Mouse (Mus musculus): ENCODE data around the gene Spns3. TPM values are rescaled to one million over a fixed set of nuclear protein-coding genes. Genes with fewer than 3 reads are reported as not detected.

Spns3 gene
- total RNA-seq, 2 experiments from 2014 or later: 0.12 TPM; not detected in 1

DNA sequence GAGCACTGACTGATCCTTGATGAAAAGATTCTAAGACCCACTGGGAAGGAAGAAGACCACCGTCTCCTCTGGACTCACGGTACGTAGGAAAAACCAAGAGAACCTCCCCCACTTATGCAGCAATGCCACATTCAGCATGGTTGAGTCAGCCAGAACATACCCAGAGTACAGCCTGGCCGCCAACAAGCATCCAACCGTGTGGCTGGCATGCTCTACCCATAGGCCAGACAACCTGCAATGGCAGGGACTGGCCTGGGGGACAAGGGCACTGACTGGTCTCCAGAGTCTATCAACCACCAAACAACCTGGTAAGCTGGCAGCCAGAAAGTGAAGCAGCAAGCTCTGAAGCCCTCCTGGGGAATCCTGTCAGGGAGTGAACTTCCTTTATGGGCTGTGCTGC lies 41.7 kb downstream of the Spns3 start:
- DNase-seq: no peak

DNA sequence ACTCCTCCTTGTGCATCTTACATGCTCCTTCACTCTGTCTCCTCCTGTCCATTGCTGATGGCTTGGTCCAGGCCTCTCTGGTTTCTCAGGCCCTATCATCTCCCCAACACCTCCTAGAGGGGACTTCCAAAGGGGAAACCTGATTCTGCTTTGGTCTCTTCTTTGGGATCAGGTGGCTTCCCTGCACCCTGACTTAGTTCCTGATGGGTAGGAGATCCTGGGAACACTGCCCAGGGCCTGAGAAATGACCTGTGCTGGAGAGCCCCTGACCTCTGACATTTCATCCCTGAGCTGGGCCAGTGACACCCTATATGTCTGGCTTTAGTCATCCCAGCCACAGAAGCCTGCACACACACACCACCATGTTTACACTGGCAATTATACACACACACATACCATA lies 42.7 kb downstream of the Spns3 start:
- DNase-seq: no peak

DNA sequence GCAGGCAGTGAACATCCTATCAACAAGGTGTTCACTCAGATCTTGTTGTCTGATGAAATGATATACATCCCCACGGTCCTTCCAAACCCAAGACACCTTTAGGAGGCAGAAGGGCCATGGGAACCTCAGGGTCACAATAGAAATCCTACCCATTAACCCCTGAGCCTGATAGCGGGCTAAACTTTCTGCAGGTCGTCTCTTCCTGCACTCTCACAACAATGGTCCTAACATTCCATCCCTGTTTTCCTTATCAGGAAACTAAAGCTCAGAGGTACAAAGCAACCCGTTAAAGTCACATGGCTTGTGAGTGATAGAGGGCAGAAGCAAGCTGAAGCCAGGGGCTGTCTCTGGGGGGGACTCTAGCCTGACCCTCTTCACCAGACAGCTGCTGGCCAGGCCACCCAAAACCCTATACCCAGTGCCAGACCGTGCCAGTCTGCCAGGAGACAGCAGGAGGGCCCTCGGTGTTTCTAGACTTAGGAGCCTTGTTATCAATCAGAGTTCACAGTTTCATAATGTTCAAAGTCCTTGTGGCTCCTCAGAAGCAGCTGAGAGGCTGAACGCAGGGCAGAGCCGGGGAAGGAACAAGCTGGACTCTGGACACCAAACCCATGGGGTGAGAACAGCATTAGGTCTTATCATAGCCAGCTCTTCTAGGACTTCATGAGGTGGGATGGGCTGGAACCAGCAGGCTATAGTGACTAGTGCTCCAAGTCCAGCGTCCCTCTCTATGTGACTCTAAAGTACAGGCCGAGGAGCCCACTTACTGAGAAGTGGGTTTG lies 46.1 kb downstream of the Spns3 start:
- DNase-seq: no peak

DNA sequence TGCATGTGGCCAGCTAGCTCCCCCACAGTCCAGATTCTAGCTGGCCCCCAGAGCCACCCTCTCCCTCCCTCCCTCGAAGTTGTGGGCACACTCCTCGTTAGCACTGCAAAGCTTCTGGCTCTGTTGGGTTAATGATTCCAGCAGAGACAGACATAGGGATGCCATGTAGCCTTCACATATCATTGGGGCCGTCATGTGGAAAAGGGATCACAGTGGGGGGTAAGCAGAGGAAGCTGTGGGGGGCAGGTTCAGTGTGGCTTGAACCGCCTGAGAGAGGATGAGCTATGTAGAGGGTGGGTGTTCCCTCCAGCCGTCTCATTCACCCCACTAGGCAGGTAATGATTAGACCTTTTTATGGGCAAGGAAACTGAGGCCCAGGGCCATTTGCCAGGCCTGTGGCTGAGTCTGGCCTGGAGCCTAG lies 46.8 kb downstream of the Spns3 start:
- DNase-seq: no peak

DNA sequence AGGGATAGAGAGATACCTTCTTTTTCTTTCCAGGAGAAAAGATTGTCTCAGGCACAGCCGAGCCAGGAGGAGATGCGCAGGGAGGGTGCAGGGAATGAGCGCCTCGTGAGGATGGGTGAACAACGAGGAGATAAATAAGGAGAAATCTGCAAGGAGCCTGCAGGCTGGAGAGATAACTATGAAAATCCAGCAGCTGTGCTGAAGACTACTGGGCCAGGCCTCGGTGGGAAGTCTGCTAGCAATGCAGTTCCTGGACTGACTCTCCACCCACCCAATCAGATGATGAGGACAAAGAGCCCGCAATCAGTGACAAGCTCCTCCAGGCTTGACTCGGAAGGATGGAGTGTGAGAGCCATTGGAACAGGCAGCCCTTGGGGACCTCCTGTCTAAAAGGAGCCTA lies 48.1 kb downstream of the Spns3 start:
- no peak for DNase-seq

DNA sequence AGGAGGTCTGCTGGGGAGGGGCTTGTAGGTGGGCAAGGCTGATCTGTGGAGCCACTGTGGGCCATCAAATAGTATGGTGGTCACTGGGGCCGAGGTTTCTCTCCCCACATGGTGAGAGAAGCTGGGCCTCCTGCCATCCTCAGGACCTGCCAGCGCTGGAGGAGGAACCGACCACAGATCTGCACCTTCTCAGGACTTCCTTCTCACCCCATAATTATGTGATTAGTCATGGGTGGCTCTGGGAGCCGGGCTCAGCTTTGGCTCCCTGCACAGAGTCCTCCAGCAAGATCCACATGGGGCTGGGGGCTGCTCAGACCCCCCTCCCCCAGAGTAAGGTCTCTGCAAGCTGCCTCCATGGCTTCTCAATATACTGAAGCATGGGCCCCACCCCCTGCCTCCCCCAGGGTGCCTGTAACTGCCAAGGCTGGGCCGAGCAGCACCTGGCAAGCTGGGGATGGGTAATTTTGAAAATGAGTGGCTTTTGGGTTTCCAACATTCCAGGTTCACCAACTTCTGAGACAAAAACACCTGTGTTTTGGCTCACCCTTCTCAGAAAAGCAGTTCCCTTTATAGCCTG lies 48.8 kb downstream of the Spns3 start:
- no peak for DNase-seq

DNA sequence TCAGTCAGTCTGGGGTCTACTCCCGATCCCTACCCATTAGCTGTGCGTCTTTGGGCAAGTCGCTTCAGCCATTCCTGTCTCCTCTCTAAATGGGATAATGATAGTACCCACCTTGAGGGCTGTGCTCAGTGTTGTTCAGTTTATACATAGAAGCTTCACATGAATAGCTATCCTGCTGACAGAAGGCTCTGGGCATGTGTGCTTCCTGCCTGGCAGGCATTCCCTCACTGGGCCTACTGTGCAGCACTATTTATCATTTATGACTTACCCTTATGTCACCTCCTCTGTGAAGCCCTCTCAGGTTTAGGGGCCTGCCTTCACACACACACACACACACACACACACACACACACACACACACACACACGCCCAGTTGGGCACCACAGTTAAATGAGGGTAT lies 50.2 kb downstream of the Spns3 start:
- no peak for DNase-seq

DNA sequence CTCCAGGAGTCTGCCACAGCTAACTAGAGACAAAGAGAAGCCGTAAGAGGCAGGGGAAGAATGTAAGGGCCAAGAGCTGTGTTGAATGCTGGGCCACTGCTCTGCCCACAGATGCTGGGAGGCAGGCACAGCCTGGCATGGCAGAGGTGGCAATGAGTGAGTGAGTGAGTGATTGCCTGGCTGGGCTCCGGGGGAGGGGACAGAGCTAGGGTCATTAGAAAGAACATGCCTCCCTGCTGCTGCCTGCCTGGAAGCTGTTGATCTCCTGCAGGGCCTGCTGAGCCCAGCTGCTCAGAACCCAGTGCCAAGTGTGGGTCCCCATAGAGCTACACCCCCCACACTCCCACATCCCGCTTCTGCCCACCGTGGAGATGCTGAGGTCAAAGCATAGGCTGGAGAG lies 52.9 kb downstream of the Spns3 start:
- DNase-seq: no peak

DNA sequence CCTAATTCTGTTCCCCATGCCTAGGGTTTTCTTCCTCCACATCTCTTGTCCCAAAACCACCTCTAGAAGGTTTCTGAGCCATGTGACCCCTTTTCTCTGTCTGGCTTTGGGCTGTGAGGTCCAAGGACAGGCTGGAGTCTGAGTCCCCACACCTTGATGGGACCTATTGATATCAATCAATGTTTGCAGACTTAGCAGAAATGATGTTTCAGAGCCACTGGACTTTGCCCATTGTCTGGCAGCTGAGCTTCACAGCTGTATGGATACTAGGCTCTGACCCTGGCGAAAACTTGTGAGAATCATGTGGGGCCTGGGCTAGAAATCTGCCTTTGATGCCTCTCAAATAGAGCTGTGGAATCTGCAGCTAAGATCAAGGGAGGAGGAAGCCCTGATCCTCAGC lies 53.5 kb downstream of the Spns3 start:
- DNase-seq: no peak

DNA sequence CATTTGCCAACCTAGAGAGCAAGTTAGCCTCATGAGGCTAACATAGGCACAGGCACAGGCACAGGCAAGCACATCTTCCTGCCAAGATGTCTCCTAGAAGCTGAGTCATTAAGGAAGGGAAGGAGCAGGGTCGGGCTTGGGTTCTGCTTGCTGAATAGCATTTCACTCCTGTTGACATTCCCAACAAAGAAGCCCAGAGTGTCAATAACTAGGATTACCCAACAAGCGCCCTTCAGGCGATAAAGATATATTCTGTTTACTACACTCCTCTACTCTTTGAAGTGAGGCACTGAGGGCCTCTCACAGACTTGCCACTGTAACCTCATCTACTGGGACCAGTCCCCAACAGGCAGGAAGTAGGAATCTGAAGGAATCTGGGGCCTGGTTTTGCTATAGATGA lies 54.2 kb downstream of the Spns3 start:
- no peak for DNase-seq

DNA sequence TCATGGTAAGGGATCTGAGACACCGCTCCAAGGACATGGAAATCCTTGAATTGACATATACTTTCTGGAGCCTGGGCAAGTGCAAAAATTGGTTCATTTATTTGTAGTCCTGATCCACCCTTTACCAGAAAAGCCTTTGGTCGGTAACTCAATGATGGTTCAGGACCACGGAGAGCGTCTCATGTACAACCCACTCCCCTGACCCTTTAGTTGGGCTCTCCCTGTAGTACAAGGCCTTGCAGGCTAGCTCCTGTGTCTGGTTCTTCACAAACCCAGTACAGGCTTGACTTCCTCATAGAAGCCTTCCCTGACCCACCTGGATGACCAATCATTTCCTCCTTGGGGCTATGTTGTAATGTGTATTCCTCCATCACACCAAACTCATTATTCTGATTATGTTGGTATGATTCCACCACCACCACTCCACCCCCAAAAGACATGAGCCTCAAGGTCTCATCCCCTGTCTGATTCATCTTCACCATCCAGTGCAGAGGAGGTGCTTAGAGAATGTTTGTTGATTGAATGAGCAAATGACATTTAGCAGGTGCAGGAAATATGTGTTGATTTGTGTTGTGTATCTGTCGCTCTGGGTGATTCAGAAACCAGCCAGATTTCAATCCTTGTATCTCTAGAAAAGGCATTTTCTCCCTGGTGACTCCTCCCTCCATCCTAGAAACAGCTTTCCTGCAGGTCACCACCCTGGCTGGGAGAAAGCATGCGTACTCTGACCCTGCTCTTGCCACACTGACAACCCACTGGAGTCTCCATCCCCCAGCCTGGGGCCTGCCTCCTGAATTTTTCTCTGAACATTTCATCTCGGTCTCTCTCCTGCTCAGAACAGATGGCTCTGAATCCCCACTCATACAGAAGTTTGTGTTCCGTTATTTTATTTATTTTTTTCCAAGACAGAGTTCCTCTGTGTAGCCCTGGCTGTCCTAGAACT lies 56.0 kb downstream of the Spns3 start:
- no peak for DNase-seq

DNA sequence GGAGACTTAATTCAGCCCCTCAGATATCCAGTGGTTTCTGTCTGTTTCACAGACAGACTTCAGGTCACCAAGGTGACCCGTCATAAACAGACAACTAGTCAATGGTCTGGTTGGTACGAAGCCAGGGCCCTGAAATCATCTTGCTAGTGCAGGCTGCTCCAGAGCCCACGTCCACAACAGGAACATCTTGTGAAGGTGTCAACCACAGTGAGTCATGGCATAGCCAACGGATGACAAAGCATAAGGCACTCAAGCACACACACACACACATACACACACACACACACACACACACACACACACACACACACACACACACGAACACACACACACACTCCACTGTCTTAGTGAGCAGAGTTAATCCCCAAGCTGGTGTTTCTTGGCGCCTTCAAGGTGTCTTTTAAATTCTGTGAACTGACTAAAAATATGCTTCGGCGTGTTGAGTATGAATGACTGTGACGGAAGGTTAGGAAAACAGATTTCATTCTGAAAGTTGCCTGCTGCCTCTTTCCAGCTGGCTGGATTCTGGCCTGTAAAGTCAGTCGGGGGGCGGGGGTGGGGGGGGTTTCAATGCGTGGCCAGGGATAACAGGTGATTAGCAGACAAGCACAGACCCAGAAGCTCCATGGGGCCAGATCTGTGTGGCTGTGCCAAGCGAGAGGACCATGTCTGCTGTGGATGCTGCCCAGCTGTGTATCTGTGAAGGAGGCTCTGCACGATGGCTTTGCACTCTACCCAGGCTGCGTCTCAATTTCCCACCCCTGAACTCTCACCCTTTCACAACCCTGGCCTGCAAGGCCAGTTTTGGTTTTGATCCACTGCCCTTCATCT lies 59.0 kb downstream of the Spns3 start:
- DNase-seq: no peak

DNA sequence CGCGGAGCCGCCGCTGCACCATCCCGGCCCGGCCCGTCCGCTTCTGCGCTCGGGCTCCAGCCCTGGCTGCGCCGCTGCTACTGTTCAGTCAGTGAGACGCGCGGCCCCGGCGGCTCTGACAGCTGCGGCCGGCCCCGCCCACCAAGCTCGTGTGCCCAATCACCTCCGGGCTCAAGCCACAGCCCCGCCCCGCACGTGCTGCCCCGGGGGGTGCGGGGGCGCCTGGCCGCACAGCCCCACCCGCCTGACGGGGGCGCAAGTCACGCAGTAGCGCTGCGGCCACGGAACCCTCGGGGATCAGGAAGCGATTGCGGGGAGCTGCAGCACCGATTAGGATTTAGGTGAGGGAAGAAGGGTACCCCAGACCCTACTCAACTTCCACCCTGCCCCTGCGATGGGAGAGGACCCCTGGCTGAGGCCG lies 60.4 kb downstream of the Spns3 start, which contains the start of gene Spns2:
TSS of gene Spns2 (minus strand) at position 24 of the 421 bp plus-strand sequence.
- peak; percentile 93 for DNase-seq

DNA sequence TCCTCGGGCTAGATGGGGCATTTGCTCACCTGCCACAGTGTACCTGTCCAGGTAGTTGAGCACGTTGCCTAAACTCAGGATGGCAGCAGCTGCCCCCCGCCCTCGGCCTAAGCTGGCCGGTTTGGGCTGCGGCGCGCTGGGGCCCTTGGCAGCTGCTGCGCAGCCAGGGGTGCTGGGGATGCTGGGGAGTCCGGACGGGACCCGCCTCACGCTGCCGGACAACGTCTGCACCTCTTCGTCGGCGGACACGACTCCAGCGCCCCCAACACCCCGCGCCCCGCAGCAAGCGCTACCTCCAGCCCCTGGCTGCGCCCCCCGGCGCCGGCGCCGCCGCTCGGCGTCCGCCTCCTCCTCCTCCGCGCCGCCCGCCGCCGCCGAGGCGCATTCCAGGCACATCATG lies 60.9 kb downstream of the Spns3 start:
- no peak for DNase-seq

DNA sequence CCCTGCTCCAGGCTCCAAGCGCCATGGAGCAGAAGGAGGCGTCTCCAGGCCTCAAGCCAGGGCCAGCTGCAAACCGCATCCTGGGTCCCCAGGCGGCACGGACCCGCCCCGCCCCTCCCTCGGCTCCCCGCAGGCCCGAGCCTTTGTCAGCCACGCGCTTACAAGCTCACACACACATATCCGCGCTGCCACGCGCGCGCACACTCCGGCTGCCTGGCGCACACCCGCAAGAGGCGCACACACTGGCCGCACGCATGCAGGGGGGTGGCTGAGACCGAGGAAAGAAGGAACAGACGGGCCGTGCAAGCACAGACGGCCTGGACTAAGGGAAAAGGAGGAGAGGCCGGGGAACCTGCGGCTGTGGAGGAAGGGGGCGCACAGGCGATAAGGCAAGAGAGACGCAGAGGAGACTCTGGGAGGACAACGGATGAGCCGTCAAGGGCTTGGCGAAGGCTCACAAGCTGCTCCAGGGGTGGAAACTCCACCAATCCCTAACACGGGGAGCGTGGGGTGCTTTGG lies 61.5 kb downstream of the Spns3 start:
- peak; percentile 28 for DNase-seq

DNA sequence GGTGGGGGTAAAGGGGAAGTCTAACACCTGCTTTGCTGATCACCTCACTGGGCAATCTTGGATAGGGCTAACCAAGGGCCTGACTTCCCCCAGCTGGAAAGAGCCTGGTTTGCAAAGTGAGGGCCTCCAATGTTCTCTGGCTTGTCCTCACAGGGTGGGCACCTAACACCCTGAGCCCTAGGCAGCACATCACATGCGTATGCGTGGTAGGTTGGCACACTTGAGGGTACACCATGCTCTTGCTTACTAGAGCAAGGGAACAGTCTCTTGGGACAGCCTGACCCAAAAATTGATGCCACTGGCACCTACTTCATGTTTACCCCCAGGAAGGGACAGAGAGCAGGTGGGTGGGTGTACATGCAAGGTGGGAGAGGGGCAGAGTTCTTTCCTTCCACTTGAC lies 62.6 kb downstream of the Spns3 start:
- DNase-seq: no peak

DNA sequence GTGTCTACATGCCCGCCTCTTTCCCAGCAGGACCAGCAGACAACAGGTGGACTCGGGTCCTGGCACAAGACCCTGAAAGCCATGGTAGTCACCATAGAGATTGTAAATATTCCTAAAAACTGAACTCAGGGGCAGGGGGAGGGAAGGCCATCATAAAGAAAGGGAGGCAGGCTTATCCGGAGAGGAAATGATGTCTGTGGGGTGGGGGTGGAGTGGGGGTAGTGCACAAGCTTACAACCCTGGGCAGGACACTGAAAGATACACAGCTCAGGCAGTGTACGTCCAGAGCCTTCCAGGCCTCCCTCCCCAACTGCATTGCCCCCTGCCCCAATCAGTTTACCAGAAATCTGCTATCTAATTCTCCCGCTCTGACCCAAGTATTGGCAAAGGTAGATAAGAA lies 63.1 kb downstream of the Spns3 start:
- no peak for DNase-seq

DNA sequence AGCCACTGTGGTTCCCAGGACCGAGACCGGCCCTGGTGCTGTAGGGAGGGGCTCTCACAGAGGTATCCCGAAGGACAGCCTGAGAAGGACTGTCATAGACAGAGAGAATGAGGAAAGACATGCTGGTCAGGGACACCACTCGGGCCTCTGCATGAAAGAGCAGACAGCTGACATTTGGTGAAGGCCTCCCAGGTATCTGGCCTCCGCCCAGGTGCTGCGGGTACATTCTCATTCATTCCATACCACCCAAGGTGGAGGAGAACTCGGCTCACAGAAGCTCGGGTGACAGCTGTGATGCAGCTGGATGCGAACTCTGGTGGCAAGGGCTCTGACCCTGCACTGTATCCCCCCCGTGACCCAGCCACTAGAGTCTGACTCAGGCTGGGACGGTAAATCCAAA lies 64.3 kb downstream of the Spns3 start:
- no peak for DNase-seq

DNA sequence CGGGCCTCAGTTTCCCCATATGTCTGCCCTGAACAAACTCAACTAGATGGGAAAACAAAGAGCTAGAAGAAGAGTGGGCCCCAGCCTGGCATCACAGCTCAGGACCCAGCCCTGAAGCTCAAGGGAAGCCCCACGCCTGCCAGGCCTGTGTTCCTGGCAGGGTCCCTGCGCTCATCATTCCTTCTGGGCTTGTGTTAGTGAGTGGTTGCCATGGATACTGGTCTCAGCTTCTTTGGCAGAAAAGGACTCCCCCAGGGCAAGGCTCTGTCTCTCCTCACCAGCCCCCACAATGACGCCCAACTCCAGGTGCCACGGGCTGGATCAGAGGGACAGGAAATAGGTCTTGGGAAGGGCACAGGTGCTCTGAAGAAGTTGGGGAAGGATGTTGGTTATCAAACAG lies 65.1 kb downstream of the Spns3 start:
- DNase-seq: no peak

DNA sequence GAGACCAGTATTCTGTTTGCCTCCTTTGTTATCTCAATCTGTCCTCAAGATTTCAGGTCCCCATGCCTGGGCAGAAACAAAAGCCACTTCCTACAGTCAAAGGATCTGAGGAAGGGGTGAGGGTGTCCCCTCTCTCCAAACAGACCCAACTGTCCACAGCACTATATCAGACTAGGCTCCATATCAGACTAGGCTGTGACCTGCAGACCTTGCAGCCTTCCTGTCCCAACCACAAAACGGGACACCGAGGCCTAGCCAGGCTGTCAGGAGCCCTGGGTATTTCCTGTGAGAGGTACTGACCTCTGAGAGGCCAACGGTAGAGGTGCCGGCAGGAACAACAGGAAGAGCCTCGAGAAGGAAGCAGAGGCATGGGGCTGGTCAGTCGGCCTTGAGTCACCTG lies 65.8 kb downstream of the Spns3 start:
- DNase-seq: no peak

DNA sequence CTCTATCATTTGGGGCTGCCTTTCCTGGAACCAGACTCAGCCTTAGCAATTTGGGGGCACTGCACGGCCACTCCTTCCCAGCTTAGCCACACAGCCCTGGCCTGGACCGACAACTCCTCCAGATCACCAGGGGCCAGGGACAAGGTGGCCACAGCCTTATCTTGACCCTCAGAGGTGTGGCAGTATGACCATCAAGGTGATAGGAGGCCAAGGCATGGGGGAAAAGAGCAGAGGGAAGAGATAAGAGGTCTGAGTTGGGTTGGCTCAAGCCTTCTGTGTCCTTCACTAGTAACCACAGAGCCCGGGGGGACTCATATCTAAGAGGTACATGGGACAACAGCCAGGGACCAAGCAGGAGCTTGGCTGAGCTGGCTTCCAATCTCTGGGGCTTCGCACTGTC lies 68.4 kb downstream of the Spns3 start:
- DNase-seq: no peak

DNA sequence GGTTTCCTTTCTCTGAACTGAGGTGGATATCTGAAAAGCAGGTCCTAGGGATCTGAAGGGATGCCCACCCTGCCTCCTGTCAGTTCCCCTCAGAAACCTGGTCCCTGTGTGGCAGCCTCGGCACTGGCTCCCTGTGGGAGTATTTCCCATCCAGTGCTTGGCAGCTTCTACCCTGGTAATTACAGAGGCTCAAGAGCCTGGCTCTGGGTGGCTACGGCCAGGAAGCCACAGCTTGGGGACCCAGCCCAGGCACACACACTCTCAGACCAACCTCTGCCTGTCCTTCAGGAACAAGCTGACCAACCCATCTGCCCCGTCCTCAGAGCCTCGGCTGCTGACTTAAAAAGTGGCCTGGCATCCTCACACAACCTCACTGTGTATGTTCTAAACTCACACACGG lies 69.0 kb downstream of the Spns3 start:
- no peak for DNase-seq
